Mouse (Mus musculus): ENCODE results near the gene Cdkn1a.

The Cdkn1a gene

DNA sequence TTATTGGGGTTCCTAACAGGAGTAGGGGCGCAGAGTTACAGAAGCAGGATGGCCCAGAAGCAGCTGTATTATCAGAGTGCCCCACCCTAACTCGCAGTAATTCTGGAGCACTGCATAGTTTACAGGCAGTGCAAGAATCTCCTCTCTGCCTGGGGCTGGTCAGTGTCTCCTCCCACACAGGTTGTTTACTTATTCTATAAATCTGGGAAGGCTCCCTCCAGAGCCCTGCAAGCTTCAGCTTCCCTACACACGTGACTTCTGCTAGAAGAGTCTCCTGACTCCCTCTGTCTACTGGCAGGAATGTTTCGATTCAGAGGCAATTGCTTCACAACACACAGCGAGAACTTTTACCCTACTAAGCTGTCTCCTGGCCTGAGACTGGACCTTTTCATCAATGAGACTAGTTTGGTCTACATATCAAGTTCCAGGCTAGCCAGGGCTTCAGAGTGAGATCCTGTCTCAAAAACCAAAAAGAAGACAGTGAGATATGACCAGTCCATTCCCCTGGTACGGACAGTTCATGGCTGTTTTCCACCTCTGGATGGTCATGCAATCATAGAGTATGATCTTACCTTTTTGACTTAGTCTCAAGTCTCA, 32.9 kb downstream of the Cdkn1a start:
- DNase-seq = no peak

DNA sequence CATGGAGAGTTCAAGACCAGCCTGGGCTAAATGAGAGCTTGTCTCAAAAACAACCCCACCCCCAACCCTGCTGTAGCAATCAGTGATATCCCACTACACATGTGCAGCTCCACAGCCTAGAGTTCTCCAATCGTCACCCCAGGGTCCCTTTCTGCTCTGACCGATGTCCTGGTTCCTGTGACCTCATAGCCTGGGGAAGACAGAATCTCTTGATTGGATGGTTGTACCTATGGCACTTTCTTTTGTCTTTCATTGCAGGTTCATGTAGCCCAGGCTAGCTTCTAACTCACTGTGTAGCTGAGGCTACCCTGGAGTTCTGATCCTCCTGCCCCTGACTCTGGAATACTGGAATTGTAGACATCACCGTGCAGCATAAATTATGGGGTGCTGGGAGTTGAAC, 35.8 kb downstream of the Cdkn1a start:
- no peak for DNase-seq

GRCm38 (mm10) chr17:29129341-29129740, 38.6 kb downstream of the Cdkn1a start:
- no peak for DNase-seq

DNA sequence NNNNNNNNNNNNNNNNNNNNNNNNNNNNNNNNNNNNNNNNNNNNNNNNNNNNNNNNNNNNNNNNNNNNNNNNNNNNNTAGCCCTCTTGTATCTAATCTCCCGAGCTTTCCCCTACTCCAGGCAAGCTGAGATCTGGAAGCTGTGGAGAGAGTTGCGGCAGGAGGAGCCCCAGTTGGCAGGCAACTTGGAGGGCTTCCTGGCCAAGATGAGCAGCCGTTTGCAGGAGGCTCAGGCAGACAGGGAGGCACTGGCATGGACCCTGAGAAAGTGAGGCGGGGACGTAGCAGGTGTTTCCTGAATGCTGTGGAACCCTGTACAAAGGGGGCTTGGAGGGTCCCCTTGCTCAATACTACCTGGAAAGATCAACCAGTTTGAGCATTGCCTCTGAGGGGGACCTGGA, 44.3 kb downstream of the Cdkn1a start:
- DNase-seq = no peak

DNA sequence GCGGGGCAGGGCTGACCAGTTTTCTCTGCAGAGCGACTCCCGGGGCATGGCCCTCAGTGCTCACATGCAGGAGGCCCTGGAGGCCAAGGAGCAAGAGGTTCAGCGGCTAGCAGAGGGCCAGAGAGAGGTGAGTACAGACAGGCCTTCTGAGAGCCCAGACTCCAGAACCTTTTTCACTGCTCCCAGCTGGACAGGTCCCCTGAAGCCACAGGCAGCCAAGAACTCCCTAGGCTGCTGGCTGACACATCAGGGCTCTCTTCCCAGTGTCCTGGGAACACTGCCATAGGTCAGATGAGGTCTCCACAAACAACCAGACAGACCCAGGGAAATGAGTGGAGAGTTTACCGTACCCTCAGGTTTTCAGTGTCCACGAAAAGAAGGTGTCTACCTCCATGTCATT, 45.5 kb downstream of the Cdkn1a start:
- peak; percentile 33 for DNase-seq

- no peak for DNase-seq
Observed at GRCm38 (mm10) chr17:29137906-29138305, 47.1 kb downstream of the Cdkn1a start.

DNA sequence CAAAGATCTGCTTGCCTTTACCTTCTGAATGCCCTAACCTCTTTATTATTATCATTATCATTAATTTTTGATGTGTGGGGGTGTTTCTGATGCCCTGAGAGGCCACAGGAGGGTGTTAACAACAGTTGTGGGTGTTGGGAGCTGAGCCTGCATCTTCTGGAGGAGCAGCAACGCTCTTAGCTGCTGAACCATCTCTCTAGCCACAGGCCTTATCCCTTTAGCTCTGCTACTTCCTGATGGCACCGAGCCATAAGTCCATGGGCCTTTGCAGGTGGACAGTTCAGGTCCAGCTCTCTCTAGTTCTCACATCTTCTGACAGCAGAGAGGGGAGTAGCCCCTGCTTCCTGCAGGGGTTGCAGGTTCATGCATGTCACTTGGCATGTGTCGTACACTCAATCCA, 50.8 kb downstream of the Cdkn1a start:
- no peak for DNase-seq

- no peak for DNase-seq
Observed at GRCm38 (mm10) chr17:29143266-29143665, 52.5 kb downstream of the Cdkn1a start.

DNA sequence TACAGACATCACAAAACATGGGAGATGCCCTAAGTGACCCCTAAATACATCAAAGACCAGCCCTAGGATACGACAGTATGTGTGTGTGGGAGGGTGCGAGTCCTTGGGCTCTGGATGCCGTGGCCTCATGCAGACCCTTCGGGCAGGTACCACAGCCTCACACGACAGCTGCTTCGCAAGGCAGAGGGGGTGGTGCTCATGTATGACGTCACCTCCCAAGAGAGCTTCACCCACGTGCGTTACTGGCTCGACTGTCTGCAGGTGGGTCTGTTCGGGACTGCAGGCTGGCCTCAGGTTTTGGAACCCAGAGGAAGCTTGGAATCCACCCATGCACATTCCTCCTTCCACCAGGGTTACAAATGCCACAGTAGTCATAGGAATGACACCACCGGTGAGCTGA, 54.3 kb downstream of the Cdkn1a start:
- DNase-seq = no peak

- DNase-seq = no peak
Observed at GRCm38 (mm10) chr17:29147273-29147672, 56.5 kb downstream of the Cdkn1a start.

- no peak for DNase-seq
Observed at GRCm38 (mm10) chr17:29147773-29148172, 57.0 kb downstream of the Cdkn1a start.

DNA sequence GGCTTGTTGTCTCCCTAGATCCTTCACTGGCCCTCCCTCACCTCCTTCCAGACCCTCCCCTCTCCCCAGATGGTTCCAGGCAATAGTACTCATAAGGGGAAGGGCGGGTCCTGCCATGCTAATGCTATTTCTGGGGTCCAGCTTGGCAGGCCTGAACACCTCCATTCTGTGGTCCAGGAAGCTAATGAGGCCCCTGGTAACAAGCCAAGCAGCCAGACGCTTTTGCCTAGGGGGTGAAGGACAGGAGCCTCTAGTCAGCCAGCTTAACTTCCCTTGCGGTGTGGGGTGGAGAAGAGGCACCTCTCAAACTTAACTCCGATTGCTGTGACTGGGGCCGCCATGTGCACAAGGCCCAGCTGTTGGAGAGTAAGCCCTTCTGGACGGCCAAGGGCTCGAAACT, 59.0 kb downstream of the Cdkn1a start:
- DNase-seq = no peak
